Mouse (Mus musculus): Measurements from ENCODE around the gene Gm14862.

GRCm38 (mm10) chrX:9221206-9221605 lies 35.5 kb downstream of the Gm14862 start:
- TF ChIP-seq CTCF (conservative IDR thresholded peaks at IDR 0.05; ENCODE audit: insufficient read depth, insufficient read length, low read depth, low read length) (peak; percentile 50), POLR2A (IDR thresholded peaks at IDR 0.05; ENCODE audit: low read depth, low read length) (no peak)
